Mouse (Mus musculus) kidney, embryonic 14.5 days (tissue): ENCODE data around the gene Ssrp1. TPM values are rescaled to one million over a fixed set of nuclear protein-coding genes. Genes with fewer than 3 reads are reported as not detected.

Source experiments
- ATAC-seq: fragments of 200-750 bp; cut with Nextera tagmentation; 2 replicates; pipeline ENCODE4 v1.8.0; 2017; ENCODE audit warnings: moderate number of reproducible peaks, mild to moderate bottlenecking, moderate TSS enrichment, moderate library complexity; ENCODE audit not compliant: low FRiP score, low TSS enrichment
- H3K27ac ChIP-seq: fragments of 300-500 bp; sonication (generic); 2 replicates; pipeline ENCODE4 v1.5.1; 2014; ENCODE audit warnings: low read depth, mild to moderate bottlenecking, low read length, moderate library complexity, mixed read lengths
- H3K27me3 ChIP-seq: fragments of 300-500 bp; sonication (generic); 2 replicates; pipeline ENCODE4 v1.6.1; 2014; ENCODE audit warnings: mild to moderate bottlenecking, low read length; ENCODE audit not compliant: control insufficient read depth, insufficient read depth
- H3K36me3 ChIP-seq: fragments of 300-500 bp; sonication (generic); 2 replicates; pipeline ENCODE4 v1.6.1; 2014; ENCODE audit warnings: low read length, mixed read lengths; ENCODE audit not compliant: control insufficient read depth, insufficient read depth
- H3K4me1 ChIP-seq: fragments of 300-500 bp; sonication (generic); 2 replicates; pipeline ENCODE4 v1.6.1; 2014; ENCODE audit warnings: low read length, mixed read lengths; ENCODE audit not compliant: control insufficient read depth, insufficient read depth
- H3K4me2 ChIP-seq: fragments of 300-500 bp; sonication (generic); replicated peaks from 2 replicates; pipeline ENCODE4 v1.6.1; 2014; ENCODE audit warnings: low read depth, mild to moderate bottlenecking, low read length
- H3K4me3 ChIP-seq: fragments of 300-500 bp; sonication (generic); 2 replicates; pipeline ENCODE4 v1.5.1; 2014; ENCODE audit warnings: mild to moderate bottlenecking, low read length
- H3K9ac ChIP-seq: fragments of 300-500 bp; sonication (generic); 2 replicates; pipeline ENCODE4 v1.6.1; 2014; ENCODE audit warnings: low read depth, mild to moderate bottlenecking, low read length, moderate library complexity
- H3K9me3 ChIP-seq: fragments of 300-500 bp; sonication (generic); 2 replicates; pipeline ENCODE4 v1.6.1; 2016; ENCODE audit warnings: low read length; ENCODE audit not compliant: control insufficient read depth
- WGBS: fragments of 180-500 bp; shearing (Covaris S2); extraction: QIAGEN DNeasy Blood & Tissue Kit; methylation state at CpG from one replicate; pipeline ENCODE4 v1.1.7; 2014; 5-methylcytosine and 5-hydroxymethylcytosine counted together
- polyA plus RNA-seq: library from polyadenylated mRNA; unstranded; fragments of >200 nt; fragmentation: Nextera tagmentation; extraction: Ambion mirVana; gene quantifications from 2 replicates; pipeline ENCODE4 v1.2.1, GENCODE M21; 2014

Ssrp1 gene
- polyA plus RNA-seq, 1 experiment from 2014 or later: 334 TPM

DNA sequence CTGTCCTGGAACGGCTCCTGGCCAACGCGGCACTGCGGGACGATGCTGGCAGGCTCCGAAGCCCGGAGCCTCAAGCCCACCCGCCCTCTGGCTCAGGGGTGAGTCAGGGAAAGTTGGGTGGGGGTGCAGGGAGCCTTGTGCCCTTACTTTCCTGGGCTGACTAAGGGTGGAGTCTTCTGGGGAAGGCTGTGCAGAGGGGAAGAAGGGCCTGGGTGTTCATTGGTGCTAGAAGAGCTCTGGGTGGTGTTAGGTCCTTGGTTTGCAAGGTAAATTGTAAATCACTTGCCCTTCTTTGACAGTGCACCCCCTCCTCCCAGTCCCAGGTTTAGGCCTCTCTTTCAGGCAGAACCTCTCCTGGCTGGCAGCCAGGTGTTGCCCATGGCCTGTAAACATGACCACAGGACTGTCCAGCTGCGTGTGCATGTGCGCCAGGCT is 24.1 kb downstream of the Ssrp1 start:
- 20% methylated on average over 10 of the region's 10 CpGs for WGBS
- H3K27me3 ChIP-seq: no peaks in the 10 kb centered on the region
- 0 out of 2 replicates have a peak overlapping the region, but pooled peaks have one; percentile 24 for H3K27ac ChIP-seq
- peak overlapping the region; percentile 34 for H3K4me3 ChIP-seq
- H3K36me3 ChIP-seq: peaks cover 46% of the 10 kb centered on the region
- no peak; the same call in 1 of the 2 replicates for ATAC-seq
- H3K9me3 ChIP-seq: no peaks in the 10 kb centered on the region
- peak overlapping the region; percentile 42 for H3K9ac ChIP-seq
- H3K4me1 ChIP-seq: peaks cover 15% of the 10 kb centered on the region
- peak overlapping the region; percentile 68 for H3K4me2 ChIP-seq

DNA sequence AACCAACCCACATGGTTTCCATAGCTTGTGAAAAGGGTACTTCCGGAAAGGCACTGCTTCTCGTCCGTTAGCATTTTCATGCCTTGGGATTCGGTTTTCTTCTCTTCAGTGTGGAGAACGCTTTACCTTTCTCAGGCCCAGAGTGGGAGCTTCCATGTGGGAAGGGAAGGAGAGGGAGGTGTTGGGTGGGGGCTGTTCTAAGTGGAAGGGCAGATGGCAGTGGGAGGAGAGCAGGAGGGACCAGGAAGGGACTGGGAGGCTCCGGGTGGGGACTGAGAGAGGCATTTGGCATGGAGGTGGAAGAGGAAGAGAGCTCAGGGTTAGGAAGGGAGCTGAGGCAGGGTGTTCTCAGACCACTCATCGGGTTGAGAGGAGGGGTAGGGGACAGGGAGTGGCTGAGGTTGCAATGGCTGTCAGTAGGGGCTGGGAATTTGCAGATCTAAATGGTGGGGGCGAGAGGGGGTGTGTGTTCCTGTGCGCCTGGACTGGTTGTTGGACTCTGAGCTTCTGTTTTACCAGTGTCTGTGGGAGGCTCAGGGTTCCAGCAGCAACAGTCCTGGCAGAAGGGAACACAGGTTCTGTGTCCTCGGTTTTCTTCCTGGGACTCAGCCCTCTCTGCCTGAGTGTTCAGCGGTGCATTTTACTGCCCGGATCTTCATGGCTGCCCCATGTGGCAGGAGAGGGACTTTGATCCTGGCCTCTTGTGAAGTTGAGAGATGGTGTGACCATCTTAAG is 28.3 kb downstream of the Ssrp1 start:
- WGBS: 68% methylated on average over 12 of the region's 12 CpGs

DNA sequence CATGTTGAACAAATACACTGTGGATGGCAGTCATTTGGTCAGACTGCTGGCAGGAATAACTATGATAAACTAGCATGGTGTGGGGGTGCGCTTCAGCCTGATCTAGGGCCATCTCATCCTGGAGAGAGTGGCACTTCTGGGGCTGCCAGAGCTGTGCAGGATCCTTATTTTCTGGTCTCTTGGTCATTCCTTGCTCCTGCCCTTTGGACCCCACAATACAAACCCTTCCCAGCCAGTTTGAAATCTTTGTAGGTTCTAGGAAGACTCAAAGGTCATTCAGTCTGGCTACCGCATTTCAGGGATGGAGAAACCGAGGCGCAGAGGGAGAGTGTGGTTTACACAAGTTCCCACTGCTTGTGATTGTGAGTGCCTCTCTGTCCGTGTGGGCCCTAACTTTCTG is 29.9 kb downstream of the Ssrp1 start:
- Histone ChIP-seq H3K4me3 (no peak overlapping the region), H3K36me3 (peaks cover 31% of the 10 kb centered on the region), H3K4me2 (no peak overlapping the region), H3K9me3 (no peaks in the 10 kb centered on the region), H3K4me1 (no peaks in the 10 kb centered on the region), H3K9ac (no peak overlapping the region), H3K27ac (no peak overlapping the region), H3K27me3 (no peaks in the 10 kb centered on the region)
- 91% methylated on average over 5 of the region's 5 CpGs for WGBS
- no peak for ATAC-seq

More for the DNA sequence above, 28.3 kb downstream of the Ssrp1 start:
- no peak overlapping the region for H3K4me2 ChIP-seq
- H3K36me3 ChIP-seq: peaks cover 21% of the 10 kb centered on the region
- H3K27ac ChIP-seq: no peak overlapping the region
- H3K9me3 ChIP-seq: no peaks in the 10 kb centered on the region
- peaks cover 11% of the 10 kb centered on the region for H3K4me1 ChIP-seq
- no peak overlapping the region for H3K9ac ChIP-seq
- H3K4me3 ChIP-seq: no peak overlapping the region
- H3K27me3 ChIP-seq: no peaks in the 10 kb centered on the region
- ATAC-seq: no peak

DNA sequence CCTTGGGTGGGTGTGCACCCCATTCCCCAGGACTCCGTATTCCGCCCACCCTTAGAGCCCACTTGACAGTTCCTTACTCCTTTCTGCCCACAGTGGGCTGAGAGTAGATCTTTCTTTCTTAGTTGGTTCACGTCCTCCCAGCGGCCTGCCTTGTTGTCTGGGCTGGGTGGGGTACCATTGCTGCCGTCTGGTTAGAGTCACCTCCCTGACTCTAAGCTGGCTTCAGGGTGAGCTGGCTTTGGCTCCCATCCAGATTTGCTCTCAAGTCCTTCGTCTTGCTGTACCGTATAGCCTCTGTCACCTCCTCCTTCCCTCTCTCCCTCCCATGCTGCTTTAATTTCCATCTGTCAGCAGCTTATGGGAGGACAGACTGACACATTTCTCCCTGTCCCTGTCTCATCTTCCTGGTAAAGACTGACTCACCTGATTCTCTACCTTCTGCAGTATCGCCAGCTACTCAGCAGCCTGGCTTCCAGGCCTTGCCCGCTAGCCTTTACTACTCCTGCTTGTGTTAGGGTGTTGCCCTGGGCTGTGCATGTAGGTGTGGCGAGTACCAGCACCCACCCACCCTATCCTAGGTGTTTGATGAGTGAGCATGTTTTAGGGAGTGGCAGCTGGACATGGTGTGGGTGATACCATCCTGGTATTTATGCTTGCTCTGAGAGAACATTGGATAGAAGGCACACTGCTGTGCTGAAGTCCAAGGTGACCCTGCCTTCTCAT is 31.0 kb downstream of the Ssrp1 start:
- no peak overlapping the region for H3K4me3 ChIP-seq
- no peak for ATAC-seq
- 80% methylated on average over 10 of the region's 10 CpGs for WGBS
- no peaks in the 10 kb centered on the region for H3K27me3 ChIP-seq
- no peaks in the 10 kb centered on the region for H3K4me1 ChIP-seq
- no peaks in the 10 kb centered on the region for H3K9me3 ChIP-seq
- H3K27ac ChIP-seq: no peak overlapping the region
- H3K9ac ChIP-seq: no peak overlapping the region
- peaks cover 27% of the 10 kb centered on the region for H3K36me3 ChIP-seq
- no peak overlapping the region for H3K4me2 ChIP-seq

DNA sequence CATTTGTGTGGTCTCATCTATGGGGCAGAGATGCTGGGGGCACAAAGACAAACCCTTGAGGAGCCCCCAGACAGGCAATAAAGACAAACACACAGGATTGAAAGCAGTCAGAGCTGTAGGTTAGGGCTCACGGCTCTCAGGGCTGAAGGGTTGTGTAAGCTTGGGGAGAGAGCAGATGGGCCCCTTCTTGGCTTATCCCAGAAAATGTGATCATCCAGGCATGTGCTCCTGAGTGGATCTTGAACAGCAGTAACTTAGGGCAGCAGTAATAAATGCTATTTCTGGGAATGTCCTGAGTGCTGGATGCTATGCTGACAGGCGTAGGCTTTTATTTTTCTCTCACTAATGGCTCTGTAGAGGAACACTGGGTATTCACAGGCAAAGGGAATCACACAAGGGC is 31.6 kb downstream of the Ssrp1 start:
- Histone ChIP-seq H3K9ac (no peak overlapping the region), H3K4me3 (no peak overlapping the region), H3K27ac (no peak overlapping the region), H3K9me3 (no peaks in the 10 kb centered on the region), H3K4me2 (no peak overlapping the region), H3K4me1 (no peaks in the 10 kb centered on the region), H3K27me3 (no peaks in the 10 kb centered on the region), H3K36me3 (peaks cover 26% of the 10 kb centered on the region)
- no peak for ATAC-seq
- WGBS: 72% methylated on average over 2 of the region's 2 CpGs

DNA sequence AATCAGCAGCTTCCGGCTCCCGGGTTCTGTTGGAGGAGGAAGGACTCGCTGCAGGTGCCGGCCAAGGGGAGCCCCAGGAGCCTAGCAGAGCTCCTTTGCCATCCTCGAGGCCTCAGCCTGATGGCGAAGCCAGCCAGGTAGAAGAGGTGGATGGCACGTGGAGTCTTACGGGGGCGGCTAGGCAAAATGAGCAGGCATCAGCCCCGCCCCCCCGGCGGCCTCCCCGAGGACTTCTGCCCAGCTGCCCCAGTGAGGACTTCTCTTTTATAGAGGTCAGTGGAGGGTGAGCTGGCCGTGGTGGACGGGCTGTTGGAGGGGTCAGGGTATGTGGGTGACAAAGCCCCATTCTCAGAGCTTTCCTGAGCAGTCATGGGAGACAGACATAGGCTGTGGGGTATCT is 33.1 kb downstream of the Ssrp1 start:
- H3K36me3 ChIP-seq: peaks cover 22% of the 10 kb centered on the region; the same call in 1 of the 2 replicates
- WGBS: 54% methylated on average over 15 of the region's 15 CpGs
- H3K27ac ChIP-seq: no peak overlapping the region
- no peak overlapping the region for H3K4me3 ChIP-seq
- H3K27me3 ChIP-seq: no peaks in the 10 kb centered on the region
- H3K9ac ChIP-seq: no peak overlapping the region
- H3K4me2 ChIP-seq: no peak overlapping the region
- no peaks in the 10 kb centered on the region for H3K4me1 ChIP-seq
- H3K9me3 ChIP-seq: no peaks in the 10 kb centered on the region
- ATAC-seq: no peak

DNA sequence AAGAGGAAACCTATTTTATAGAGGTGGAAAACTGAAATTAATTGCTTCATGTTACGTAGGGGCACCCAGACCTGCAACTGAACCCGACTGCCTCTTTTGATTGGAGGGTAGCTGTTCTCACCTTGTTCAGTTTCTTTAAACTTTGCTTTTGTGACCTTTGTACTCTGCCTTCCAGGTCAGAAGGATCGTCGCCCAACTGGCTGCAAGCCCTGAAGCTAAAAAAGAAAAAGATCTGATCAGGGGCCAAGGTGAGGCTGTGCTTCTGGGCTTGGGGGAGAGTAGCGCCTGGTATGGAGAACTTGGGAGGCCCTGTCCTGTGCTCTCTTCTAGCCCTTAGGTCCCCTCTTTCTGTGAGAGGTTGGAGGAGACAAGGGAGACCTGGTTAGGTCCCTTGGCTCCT is 34.9 kb downstream of the Ssrp1 start:
- H3K27me3 ChIP-seq: no peaks in the 10 kb centered on the region
- H3K9me3 ChIP-seq: no peaks in the 10 kb centered on the region
- H3K27ac ChIP-seq: no peak overlapping the region
- no peaks in the 10 kb centered on the region for H3K4me1 ChIP-seq
- ATAC-seq: no peak
- peaks cover 22% of the 10 kb centered on the region; the same call in 1 of the 2 replicates for H3K36me3 ChIP-seq
- no peak overlapping the region for H3K4me2 ChIP-seq
- no peak overlapping the region for H3K4me3 ChIP-seq
- 69% methylated on average over 5 of the region's 5 CpGs for WGBS
- H3K9ac ChIP-seq: no peak overlapping the region

DNA sequence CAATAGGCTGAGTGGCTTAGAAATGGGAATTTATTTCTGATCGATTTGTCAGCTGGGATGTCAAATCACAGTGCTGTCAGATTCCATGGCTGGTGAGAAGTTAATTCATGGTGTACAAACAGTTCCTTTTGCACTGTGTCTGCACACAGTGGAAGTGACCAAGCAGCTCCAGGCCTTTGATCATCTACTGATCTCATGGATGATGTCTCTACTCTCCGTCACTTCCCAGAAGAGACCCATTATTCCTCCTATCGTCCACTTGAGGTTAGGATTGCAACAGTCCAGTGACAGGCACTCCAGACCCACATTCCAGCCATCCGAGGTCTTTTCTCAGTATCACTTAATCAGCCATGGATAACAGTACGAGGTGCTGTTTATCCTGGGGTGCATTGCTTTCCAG is 36.7 kb downstream of the Ssrp1 start:
- no peak overlapping the region for H3K4me2 ChIP-seq
- H3K9me3 ChIP-seq: no peaks in the 10 kb centered on the region
- H3K36me3 ChIP-seq: peaks cover 22% of the 10 kb centered on the region; the same call in 1 of the 2 replicates
- ATAC-seq: no peak
- H3K4me3 ChIP-seq: no peak overlapping the region
- no peaks in the 10 kb centered on the region for H3K4me1 ChIP-seq
- H3K9ac ChIP-seq: no peak overlapping the region
- no peaks in the 10 kb centered on the region for H3K27me3 ChIP-seq
- WGBS: 89% methylated on average over 5 of the region's 5 CpGs
- no peak overlapping the region for H3K27ac ChIP-seq
